Mouse (Mus musculus) c-Kit-negative CD71-positive TER-119-positive erythroid progenitor cells, embryonic 14.5 days (primary cell): ENCODE measurements around the gene Rab33b.
A peak's percentile ranks its signal among the peaks of the same experiment; 100 is the strongest.
"Not testable (repeated sequence)": the region's sequence is repeated elsewhere in the genome, so short reads cannot be mapped to it uniquely, and the experiment has no call there.

Source experiments
- DNase-seq: peaks from one replicate; pipeline ENCODE4 v3.0.0-alpha.2; 2013; ENCODE audit warnings: low read depth, low spot score

Gene Rab33b

GRCm38 (mm10) chr3:51483741-51484359, at the start of gene Rab33b:
TSS of gene Rab33b (plus strand) at chr3:51483920.
- peak; percentile 80 for DNase-seq

- not testable (repeated sequence) for DNase-seq
These were observed 49.4 kb upstream of the Rab33b start for GRCm38 (mm10) chr3:51434364-51434763.

- DNase-seq, result no peak
These were observed 48.7 kb upstream of the Rab33b start for GRCm38 (mm10) chr3:51434871-51435595.

GRCm38 (mm10) chr3:51468530-51468929, 15.2 kb upstream of the Rab33b start:
- no peak for DNase-seq

DNA sequence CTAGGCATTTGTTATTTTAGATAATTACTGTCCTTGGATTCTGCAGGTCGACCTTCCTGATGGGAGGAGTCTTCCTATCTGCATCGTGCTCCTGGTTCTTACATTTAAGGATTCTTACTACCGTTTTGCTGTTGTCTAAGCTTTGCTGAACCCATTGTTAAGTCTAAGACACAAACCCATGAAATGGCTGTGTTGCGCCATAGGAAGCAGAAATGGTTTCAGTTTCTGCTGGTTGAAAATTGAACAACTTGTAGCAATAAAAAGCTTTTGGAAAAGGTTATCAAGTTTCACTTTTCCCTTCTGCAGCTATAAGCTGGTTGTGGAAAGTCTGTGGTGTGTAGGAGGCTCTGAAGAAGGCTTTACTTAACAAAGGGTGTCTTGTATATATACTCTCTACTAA, 8.0 kb upstream of the Rab33b start:
- DNase-seq, result no peak

- no peak for DNase-seq
These were observed 3.8 kb upstream of the Rab33b start for GRCm38 (mm10) chr3:51479893-51480292.

DNA sequence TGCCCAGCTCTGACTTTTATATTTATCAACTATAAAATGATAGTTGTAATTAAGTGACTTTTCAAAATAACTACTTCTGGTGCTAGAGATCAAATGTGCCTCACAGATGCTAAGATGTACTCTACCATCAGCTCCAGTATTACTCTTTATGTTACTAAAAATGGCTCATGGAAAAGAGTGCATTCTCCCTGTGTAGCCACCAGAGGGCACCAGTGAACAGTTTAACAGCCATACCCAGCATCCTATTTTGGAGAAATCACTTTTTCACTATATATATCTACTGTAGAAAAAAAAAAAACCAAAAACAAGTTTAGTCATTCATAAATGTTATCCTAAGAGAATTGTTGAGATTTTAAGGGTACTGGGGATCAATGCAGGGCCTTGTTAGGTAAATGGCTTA, 2.7 kb upstream of the Rab33b start:
- DNase-seq, result peak; percentile 53

GRCm38 (mm10) chr3:51481881-51482280, 1.8 kb upstream of the Rab33b start:
- no peak for DNase-seq

GRCm38 (mm10) chr3:51482781-51483180, 939 bp upstream of the Rab33b start:
- no peak for DNase-seq

DNA sequence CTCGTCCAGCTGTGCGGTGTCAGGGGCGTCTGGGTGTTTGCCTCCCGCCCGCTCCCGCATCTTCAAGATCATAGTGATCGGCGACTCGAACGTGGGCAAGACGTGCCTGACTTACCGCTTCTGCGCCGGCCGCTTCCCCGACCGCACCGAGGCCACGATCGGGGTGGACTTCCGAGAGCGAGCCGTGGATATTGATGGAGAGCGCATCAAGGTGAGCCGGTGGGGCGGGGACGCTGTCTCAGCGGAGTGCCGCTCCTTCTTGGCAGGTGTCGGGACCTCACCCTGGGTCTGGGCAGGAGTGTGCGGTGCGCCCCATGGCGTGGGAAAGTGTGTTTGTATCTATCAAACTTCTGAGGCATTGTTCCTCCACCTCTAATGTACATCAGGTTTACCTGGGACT, 650 bp downstream of the Rab33b start:
- no peak for DNase-seq

DNA sequence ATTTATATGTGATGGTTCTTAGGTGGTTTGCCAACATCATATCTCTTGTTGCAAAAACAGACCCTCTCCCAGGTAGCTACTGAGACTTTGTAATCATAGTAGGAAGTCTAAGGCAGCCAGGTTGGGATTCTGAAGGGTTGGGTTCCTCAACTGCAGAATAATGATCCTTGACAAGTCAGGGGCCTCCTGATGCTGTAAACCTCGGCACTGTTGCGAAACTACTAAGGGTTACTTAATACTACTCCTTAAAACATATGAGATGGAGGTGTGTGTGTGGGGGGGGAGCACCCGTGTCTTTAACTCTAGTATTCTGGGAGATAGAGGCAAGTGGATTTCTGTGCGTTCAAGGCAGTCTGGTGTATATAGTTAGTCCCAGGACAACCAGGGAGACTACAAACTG, 1.6 kb downstream of the Rab33b start:
- no peak for DNase-seq

- no peak for DNase-seq
These were observed 2.9 kb downstream of the Rab33b start for GRCm38 (mm10) chr3:51486491-51487195.

DNA sequence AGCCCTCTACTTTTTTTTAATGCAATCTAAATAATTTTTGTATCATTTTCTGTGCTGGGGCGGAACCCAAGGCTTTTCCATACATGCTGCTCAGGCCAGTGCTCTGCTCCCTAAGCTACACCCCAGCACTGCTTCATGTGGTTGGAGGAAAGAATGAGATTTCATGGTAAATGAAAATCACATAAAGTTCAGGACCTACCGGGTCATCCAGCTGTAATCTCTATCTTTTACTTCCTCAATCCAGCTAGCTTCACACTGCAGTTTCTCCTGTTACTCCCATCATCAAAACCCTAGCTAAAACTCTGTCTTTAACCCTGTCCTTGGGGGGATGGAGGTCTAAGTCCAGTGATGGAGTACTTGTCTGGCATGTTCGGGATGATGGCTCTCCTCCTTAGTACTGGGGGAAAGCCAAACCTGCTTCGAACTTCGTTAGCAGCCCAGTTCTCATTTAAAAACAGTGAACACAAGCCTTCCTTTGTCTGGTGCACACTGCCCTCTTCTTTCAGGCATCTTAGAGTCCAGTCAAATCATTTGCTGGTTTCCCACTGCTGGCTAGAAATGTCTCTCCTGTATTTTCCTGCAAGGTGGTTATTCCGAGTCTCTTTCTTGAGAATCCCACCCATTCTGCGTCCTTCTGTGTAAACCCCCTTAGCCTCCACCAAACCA, 6.5 kb downstream of the Rab33b start:
- DNase-seq, result no peak

DNA sequence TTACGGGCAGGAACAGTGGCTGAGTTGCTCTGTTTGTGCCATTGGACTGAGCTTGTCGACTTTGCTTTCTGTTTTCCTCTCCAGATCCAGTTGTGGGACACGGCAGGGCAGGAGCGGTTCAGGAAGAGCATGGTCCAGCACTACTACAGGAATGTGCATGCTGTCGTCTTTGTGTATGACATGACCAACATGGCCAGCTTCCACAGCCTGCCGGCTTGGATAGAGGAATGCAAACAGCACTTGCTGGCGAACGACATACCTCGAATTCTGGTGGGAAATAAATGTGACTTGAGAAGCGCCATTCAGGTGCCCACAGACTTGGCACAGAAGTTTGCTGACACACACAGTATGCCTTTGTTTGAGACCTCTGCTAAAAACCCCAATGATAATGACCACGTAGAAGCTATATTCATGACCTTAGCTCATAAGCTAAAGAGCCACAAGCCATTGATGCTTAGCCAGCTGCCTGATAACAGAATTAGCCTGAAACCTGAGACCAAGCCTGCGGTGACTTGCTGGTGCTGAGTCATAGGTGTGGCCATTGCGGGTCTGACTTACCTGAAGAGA, 9.6 kb downstream of the Rab33b start:
- DNase-seq, result no peak

DNA sequence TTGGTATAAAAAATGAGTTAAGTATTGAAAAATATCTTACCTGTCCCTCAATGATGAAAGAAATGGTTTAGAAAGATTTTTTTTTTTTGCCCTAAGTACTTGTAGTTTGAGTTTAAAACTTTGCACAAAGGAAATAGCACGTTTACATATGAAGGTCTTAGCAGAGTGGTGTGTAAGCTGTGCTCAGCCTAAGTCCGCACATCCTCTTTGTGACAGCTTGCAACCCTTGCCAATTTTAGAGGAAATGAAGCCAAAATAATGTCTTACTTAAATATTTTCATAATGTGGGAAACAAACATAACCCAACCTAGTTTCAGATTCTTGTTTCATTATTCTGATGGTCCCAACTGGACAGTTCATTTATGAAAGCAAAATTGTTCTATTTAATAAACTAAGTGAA, 10.7 kb downstream of the Rab33b start:
- DNase-seq, result no peak

DNA sequence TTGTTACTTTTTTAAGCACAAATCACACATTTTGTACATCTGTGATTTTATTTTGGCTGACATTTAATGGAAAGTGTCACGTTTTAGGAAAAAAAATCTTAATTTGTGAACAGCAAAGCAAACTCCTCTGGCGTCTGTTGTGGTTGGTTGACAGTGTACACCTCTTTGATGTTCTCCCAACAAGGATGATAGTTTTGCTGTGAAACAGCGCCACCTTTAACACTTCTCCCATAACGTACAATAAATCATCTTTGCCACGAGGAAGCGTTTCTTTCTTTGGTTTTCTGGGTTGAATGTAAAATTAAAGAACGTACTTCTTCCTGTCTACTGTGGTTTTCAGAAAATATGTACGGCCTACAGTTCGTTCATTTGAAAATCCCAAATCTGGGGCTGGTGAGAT, 11.9 kb downstream of the Rab33b start:
- no peak for DNase-seq

DNA sequence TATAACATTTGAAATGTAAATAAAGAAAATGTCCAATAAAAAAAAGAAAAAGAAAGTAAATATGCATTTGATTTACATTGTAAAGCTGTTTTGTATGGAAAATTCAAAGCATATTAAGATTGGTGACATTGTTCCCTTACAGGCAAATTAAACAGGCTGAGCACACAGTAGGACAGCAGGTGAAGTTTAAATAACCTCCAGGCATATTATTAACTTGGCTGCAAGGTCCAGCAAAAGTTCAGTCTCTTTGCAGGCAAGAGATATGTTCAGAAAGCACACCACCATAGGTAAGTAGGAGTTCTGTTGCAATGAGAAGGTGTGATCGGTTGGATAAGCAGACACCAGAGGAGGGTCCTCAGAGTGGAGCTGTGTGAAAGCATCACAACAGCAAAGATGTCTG, 14.3 kb downstream of the Rab33b start:
- DNase-seq, result no peak

DNA sequence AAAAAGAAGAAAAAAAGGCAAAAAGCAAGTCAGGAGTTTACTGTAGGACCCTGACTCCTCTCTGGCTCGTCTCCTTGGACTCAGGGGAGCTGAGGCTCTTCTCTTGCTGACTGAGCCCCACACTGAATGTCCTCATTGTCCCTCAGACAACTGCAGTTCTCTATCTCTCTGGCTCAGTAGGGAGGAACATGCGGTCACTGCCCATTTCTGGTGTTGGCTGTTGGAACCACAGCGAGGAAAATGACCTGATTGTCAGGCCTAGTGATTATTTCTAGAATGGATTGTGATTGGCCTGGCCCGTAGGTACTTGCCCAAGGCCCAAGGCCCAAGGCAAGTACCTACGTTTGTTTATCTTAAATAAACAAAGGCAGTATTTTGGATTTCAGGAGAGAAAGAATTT, 14.9 kb downstream of the Rab33b start:
- no peak for DNase-seq

DNA sequence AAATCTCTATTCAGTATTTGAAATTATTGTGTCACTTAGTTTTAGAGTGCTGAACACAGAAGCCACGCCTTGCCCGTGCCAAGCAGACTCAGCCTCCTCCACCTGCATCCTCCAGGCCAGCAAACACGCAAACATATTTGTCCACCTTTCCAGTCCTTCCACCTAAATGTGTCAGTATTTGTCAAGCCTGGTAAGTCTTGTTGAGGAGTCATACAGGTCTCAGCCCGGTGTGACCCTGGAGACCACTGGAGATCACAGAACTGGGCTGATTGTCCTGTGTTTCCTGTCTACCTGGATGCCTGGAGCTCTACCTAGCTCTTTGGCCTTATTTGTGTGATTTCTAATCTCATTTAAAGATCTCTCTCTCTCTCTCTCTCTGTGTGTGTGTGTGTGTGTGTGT, 16.2 kb downstream of the Rab33b start:
- DNase-seq, result no peak

GRCm38 (mm10) chr3:51504385-51504952, 20.7 kb downstream of the Rab33b start:
- DNase-seq, result no peak

GRCm38 (mm10) chr3:51505465-51505864, 21.7 kb downstream of the Rab33b start:
- DNase-seq, result no peak

DNA sequence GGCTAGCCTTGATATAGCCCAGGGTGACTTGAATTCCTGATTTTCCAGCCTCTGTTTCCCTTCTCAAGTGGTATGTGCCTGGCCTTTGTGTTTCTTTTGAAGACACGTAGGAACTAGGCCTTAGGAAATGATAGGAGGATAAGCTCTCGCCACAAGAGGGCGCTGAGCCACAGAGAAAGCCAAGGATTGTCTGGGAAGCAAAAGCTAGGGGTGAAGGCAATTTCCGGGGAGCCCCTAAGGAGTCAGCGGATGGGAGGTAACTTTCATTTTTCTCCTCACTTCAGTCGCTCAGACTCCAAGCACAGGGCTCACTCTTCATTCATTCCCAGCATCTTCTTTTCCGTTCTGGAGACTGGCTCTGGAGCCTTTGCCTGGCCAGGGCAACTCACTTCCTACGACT, 27.2 kb downstream of the Rab33b start:
- DNase-seq, result peak; percentile 52
